Comparison of ENCODE assay signal across 8 mouse cellular contexts in genomic region chr1:160214171-160214570, GRCm38 (mm10). TPM values are rescaled to one million over a fixed set of nuclear protein-coding genes. Genes with fewer than 3 reads are reported as not detected.
DNase-seq lines count a peak whose midpoint lies in the region; ATAC-seq lines count a peak whose summit lies in the region.

No protein-coding gene starts in this region.

- DNase-seq in ES-CJ7 (ENCODE audit: low read depth, low spot score): peak; percentile 32
- peak; percentile 12 for DNase-seq in hindbrain, embryonic 10.5 days (ENCODE audit: low spot score)
- DNase-seq in midbrain, embryonic 10.5 days (ENCODE audit: low spot score): no peak
- no peak for DNase-seq in thymus, postnatal 14 days
- DNase-seq in gastrocnemius, postnatal 14 days: no peak
- no peak for DNase-seq in yolk sac, embryonic 10.5 days (ENCODE audit: low spot score)

- no peaks in the 10 kb centered on the region for H3K27me3 ChIP-seq in erythroblast, embryonic 14.5 days (ENCODE audit: control insufficient read depth)
- H3K27me3 ChIP-seq in hindbrain, embryonic 10.5 days (ENCODE audit: insufficient read depth, poor library complexity, severe bottlenecking): no peaks in the 10 kb centered on the region
- H3K27me3 ChIP-seq in midbrain, embryonic 10.5 days (ENCODE audit: low read depth, poor library complexity, severe bottlenecking): no peaks in the 10 kb centered on the region

- H3K36me3 ChIP-seq in erythroblast, embryonic 14.5 days (ENCODE audit: control insufficient read depth): peaks cover 7% of the 10 kb centered on the region
- no peaks in the 10 kb centered on the region for H3K36me3 ChIP-seq in hindbrain, embryonic 10.5 days
- 0 out of 2 replicates have a peak, but pooled peaks cover 1% of the 10 kb centered on the region for H3K36me3 ChIP-seq in midbrain, embryonic 10.5 days

- intact Hi-C loops in gastrocnemius, postnatal 14 days (cut with DNase I; ENCODE audit: low total_unique reads): no loop called here

- peaks cover 35% of the 10 kb centered on the region for H3K4me1 ChIP-seq in erythroblast, embryonic 14.5 days (ENCODE audit: control insufficient read depth)
- H3K4me1 ChIP-seq in hindbrain, embryonic 10.5 days (replicated peaks): peaks cover 28% of the 10 kb centered on the region
- H3K4me1 ChIP-seq in midbrain, embryonic 10.5 days: peaks cover 31% of the 10 kb centered on the region

- peak overlapping the region; percentile 98; the same call in 1 of the 2 replicates for H3K27ac ChIP-seq in hindbrain, embryonic 10.5 days
- peak overlapping the region; percentile 96; the same call in 1 of the 2 replicates for H3K27ac ChIP-seq in midbrain, embryonic 10.5 days (replicated peaks)

- WGBS in hindbrain, embryonic 10.5 days: 62% methylated on average over 7 of the region's 7 CpGs
- whole genome bisulfite sequencing in midbrain, embryonic 10.5 days: 84% methylated on average over 7 of the region's 7 CpGs

- no peaks in the 10 kb centered on the region for H3K9me3 ChIP-seq in erythroblast, embryonic 14.5 days (ENCODE audit: control insufficient read depth, low read length)
- H3K9me3 ChIP-seq in hindbrain, embryonic 10.5 days: no peaks in the 10 kb centered on the region
- H3K9me3 ChIP-seq in midbrain, embryonic 10.5 days (replicated peaks): no peaks in the 10 kb centered on the region

- peak overlapping the region; percentile 98 for H3K4me3 ChIP-seq in erythroblast, embryonic 14.5 days (replicated peaks)
- H3K4me3 ChIP-seq in hindbrain, embryonic 10.5 days: peak overlapping the region; percentile 88
- H3K4me3 ChIP-seq in midbrain, embryonic 10.5 days: peak overlapping the region; percentile 93; the same call in 1 of the 2 replicates

- ATAC-seq in erythroblast, adult 5-6 weeks (replicated peaks; ENCODE audit: low FRiP score, poor library complexity, severe bottlenecking): no peak

RNA-seq across cellular contexts. Expression of gene Cacybp, which starts 1.5 kb away (rescaled TPM):
- 6.6 and 6.7 TPM in 2 replicates for polyA plus RNA-seq in erythroblast, embryonic 14.5 days (2012)
- 48.9 and 88.4 TPM in 2 replicates for total RNA-seq in erythroblast, adult 5-6 weeks (2015; ENCODE audit: low replicate concordance)
- 38.1 and 40.6 TPM in 2 replicates for total RNA-seq in erythroblast, adult 5-6 weeks (2017; ENCODE audit: low replicate concordance)
- polyA plus RNA-seq in hindbrain, embryonic 10.5 days (2016; fragmentation: Nextera tagmentation; extraction: Ambion mirVana): 237 and 328 TPM in 2 replicates
- 306 and 335 TPM in 2 replicates for polyA plus RNA-seq in midbrain, embryonic 10.5 days (2016; fragmentation: Nextera tagmentation; extraction: Ambion mirVana)
- total RNA-seq in gastrocnemius, postnatal 14 days (2021): 10 to 100 TPM; 33.6 to 37.9 TPM

RNA-seq across cellular contexts. Expression of gene Mrps14, which starts 19.2 kb away (rescaled TPM):
- polyA plus RNA-seq in erythroblast, embryonic 14.5 days (2012): 0.42 and 0.47 TPM in 2 replicates
- total RNA-seq in erythroblast, adult 5-6 weeks (2015; ENCODE audit: low replicate concordance): 20.8 and 47.6 TPM in 2 replicates
- 18.1 and 23.9 TPM in 2 replicates for total RNA-seq in erythroblast, adult 5-6 weeks (2017; ENCODE audit: low replicate concordance)
- polyA plus RNA-seq in hindbrain, embryonic 10.5 days (2016; fragmentation: Nextera tagmentation; extraction: Ambion mirVana): 233 and 240 TPM in 2 replicates
- polyA plus RNA-seq in midbrain, embryonic 10.5 days (2016; fragmentation: Nextera tagmentation; extraction: Ambion mirVana): 245 and 255 TPM in 2 replicates
- total RNA-seq in gastrocnemius, postnatal 14 days (2021): 10 to 100 TPM; 76.2 to 80.1 TPM

Comparison
In these comparisons a context has a peak if more than half of its experiments do, and no peak if none do; other contexts are left out.
1. DNase-seq: peak in ES-CJ7 (single experiment) and hindbrain, embryonic 10.5 days (single experiment); none in midbrain, embryonic 10.5 days (single experiment), thymus, postnatal 14 days (single experiment), gastrocnemius, postnatal 14 days (single experiment) and yolk sac, embryonic 10.5 days (single experiment).
2. RNA of gene Cacybp, which starts 1.5 kb away (polyA plus RNA-seq): 306 to 335 TPM in midbrain, embryonic 10.5 days and 237 to 328 TPM in hindbrain, embryonic 10.5 days; 6.6 to 6.7 TPM in erythroblast, embryonic 14.5 days; every median in the first group is over 10 times any median in the second.
3. RNA of gene Mrps14, which starts 19.2 kb away (polyA plus RNA-seq): 245 to 255 TPM in midbrain, embryonic 10.5 days and 233 to 240 TPM in hindbrain, embryonic 10.5 days; 0.42 to 0.47 TPM in erythroblast, embryonic 14.5 days; every median in the first group is over 100 times any median in the second.
4. Peak in every context shown above with its lines, with median percentiles within 50 percentile points of each other: H3K4me3 ChIP-seq.